Mouse (Mus musculus) CH12.LX (cell line): ENCODE data around the gene Ctsc. TPM values are rescaled to one million over a fixed set of nuclear protein-coding genes. Genes with fewer than 3 reads are reported as not detected.
A peak's percentile ranks its signal among the peaks of the same experiment; 100 is the strongest.

Experiments
- DNase-seq: peaks from one replicate; pipeline ENCODE4 v3.0.0-alpha.2; 2013; ENCODE audit errors: extremely low read depth
- H3K27ac ChIP-seq: 2 replicates; pipeline ENCODE4 v1.5.1; 2012; ENCODE audit warnings: low read depth, mild to moderate bottlenecking, control low read depth, moderate library complexity; ENCODE audit not compliant: insufficient read depth
- H3K27me3 ChIP-seq: replicated peaks from 2 replicates; pipeline ENCODE3; 2012; ENCODE audit warnings: inconsistent platforms
- H3K36me3 ChIP-seq, 2 experiments: replicated peaks in 1 of 2; 2 replicates each; pipeline versions ENCODE3 to v1.6.1; 2012; ENCODE audit warnings: inconsistent platforms in 1 of 2, low read length in 1 of 2, mild to moderate bottlenecking in 1 of 2, mixed read lengths in 1 of 2, moderate library complexity in 1 of 2; ENCODE audit not compliant: control insufficient read depth in 1 of 2, insufficient read depth in 1 of 2
- H3K4me1 ChIP-seq, 2 experiments: 2 replicates each; pipeline ENCODE4 v1.6.1; 2012; ENCODE audit warnings: inconsistent platforms in 1 of 2, moderate library complexity in 1 of 2; ENCODE audit not compliant: insufficient read depth in 2 of 2, control insufficient read depth in 1 of 2
- H3K4me2 ChIP-seq: 2 replicates; pipeline ENCODE4 v1.6.1; 2012; ENCODE audit warnings: low read depth, mild to moderate bottlenecking, control low read depth; ENCODE audit not compliant: poor library complexity, insufficient read depth, severe bottlenecking
- H3K4me3 ChIP-seq, 3 experiments: fragments of 150-350 bp in 1 of 3; sonication (generic) in 1 of 3; replicated peaks in 1 of 3; 2 replicates each; pipeline versions ENCODE3 to v1.5.1; 2011 to 2012; ENCODE audit warnings: low read depth in 2 of 3, low read length in 2 of 3, mild to moderate bottlenecking in 2 of 3, moderate library complexity in 2 of 3, control low read depth in 1 of 3, improper control_type of control experiment in 1 of 3, inconsistent platforms in 1 of 3, mixed read lengths in 1 of 3; ENCODE audit not compliant: poor library complexity in 1 of 3
- H3K79me2 ChIP-seq: replicated peaks from 2 replicates; pipeline ENCODE4 v1.6.1; 2012; ENCODE audit warnings: mild to moderate bottlenecking, moderate library complexity; ENCODE audit not compliant: control insufficient read depth, poor library complexity, insufficient read depth, severe bottlenecking; ENCODE audit errors: extremely low read depth
- H3K9ac ChIP-seq: 2 replicates; pipeline ENCODE4 v1.6.1; 2012; ENCODE audit warnings: low read depth, mild to moderate bottlenecking, control low read depth, moderate library complexity; ENCODE audit not compliant: insufficient read depth
- H3K9me3 ChIP-seq: replicated peaks from 2 replicates; pipeline ENCODE3; 2012; ENCODE audit warnings: low read length, inconsistent platforms, mixed read lengths
- BHLHE40 ChIP-seq: IDR thresholded peaks from 2 replicates; pipeline ENCODE4 v1.6.1; 2011; ENCODE audit warnings: mild to moderate bottlenecking, low read depth, low read length, improper control_type of control experiment
- CHD2 ChIP-seq: IDR thresholded peaks from 2 replicates; pipeline ENCODE4 v1.6.1; 2011; ENCODE audit warnings: low read length, improper control_type of control experiment
- CTCF ChIP-seq, 2 experiments: IDR thresholded peaks in 1 of 2; conservative IDR thresholded peaks in 1 of 2; 2 replicates each; pipeline ENCODE4 v1.5.1; 2011 to 2012; ENCODE audit warnings: low read depth in 2 of 2, low read length in 2 of 2, improper control_type of control experiment in 1 of 2, inconsistent platforms in 1 of 2, mild to moderate bottlenecking in 1 of 2, moderate library complexity in 1 of 2
- ELF1 ChIP-seq: IDR thresholded peaks from 2 replicates; pipeline ENCODE4 v1.6.1; 2014; ENCODE audit warnings: low read depth, mild to moderate bottlenecking, inconsistent platforms, low read length, improper control_type of control experiment
- EP300 ChIP-seq: IDR thresholded peaks from 2 replicates; pipeline ENCODE4 v1.6.1; 2011; ENCODE audit warnings: low read length, improper control_type of control experiment
- ETS1 ChIP-seq: conservative IDR thresholded peaks from 2 replicates; pipeline ENCODE4 v1.6.1; 2012; ENCODE audit warnings: low read depth, mild to moderate bottlenecking, inconsistent platforms, low read length, improper control_type of control experiment, moderate library complexity
- GABPA ChIP-seq: IDR thresholded peaks from 2 replicates; pipeline ENCODE4 v1.6.1; 2012; ENCODE audit warnings: low read depth, low read length, improper control_type of control experiment, inconsistent platforms; ENCODE audit not compliant: insufficient replicate concordance
- HCFC1 ChIP-seq: IDR thresholded peaks from 2 replicates; pipeline ENCODE4 v1.6.1; 2012; ENCODE audit warnings: low read depth, mild to moderate bottlenecking, inconsistent platforms, low read length, improper control_type of control experiment
- IRF4 ChIP-seq: IDR thresholded peaks from 2 replicates; pipeline ENCODE4 v1.6.1; 2014; ENCODE audit warnings: low read depth, mild to moderate bottlenecking, inconsistent platforms, low read length, improper control_type of control experiment
- JUN ChIP-seq: IDR thresholded peaks from 2 replicates; pipeline ENCODE4 v1.6.1; 2011; ENCODE audit warnings: low read depth, mild to moderate bottlenecking, low read length, improper control_type of control experiment, moderate library complexity; ENCODE audit not compliant: insufficient read depth
- KAT2A ChIP-seq: IDR thresholded peaks from 2 replicates; pipeline ENCODE4 v1.6.1; 2012; ENCODE audit warnings: low read length, improper control_type of control experiment, inconsistent platforms; ENCODE audit not compliant: insufficient replicate concordance
- MAFK ChIP-seq: IDR thresholded peaks from 2 replicates; pipeline ENCODE4 v1.6.1; 2011; ENCODE audit warnings: low read length, improper control_type of control experiment; ENCODE audit not compliant: insufficient replicate concordance
- MAX ChIP-seq: IDR thresholded peaks from 2 replicates; pipeline ENCODE4 v1.6.1; 2011; ENCODE audit warnings: low read length, improper control_type of control experiment
- MXI1 ChIP-seq: IDR thresholded peaks from 2 replicates; pipeline ENCODE4 v1.6.1; 2011; ENCODE audit warnings: mild to moderate bottlenecking, low read depth, low read length, improper control_type of control experiment
- PAX5 ChIP-seq: IDR thresholded peaks from 2 replicates; pipeline ENCODE4 v1.6.1; 2012; ENCODE audit warnings: low read length, inconsistent platforms, mixed read lengths
- POLR2A ChIP-seq: IDR thresholded peaks from 2 replicates; pipeline ENCODE4 v1.6.1; 2011; ENCODE audit warnings: low read depth, mild to moderate bottlenecking, improper control_type of control experiment, low read length
- RAD21 ChIP-seq: IDR thresholded peaks from 2 replicates; pipeline ENCODE4 v1.6.1; 2011; ENCODE audit warnings: low read depth, mild to moderate bottlenecking, low read length, improper control_type of control experiment, moderate library complexity
- RCOR1 ChIP-seq: conservative IDR thresholded peaks from 2 replicates; pipeline ENCODE4 v1.6.1; 2012; ENCODE audit warnings: low read depth, mild to moderate bottlenecking, inconsistent platforms, low read length, improper control_type of control experiment
- SIN3A ChIP-seq: IDR thresholded peaks from 2 replicates; pipeline ENCODE4 v1.6.1; 2012; ENCODE audit warnings: low read length, improper control_type of control experiment, inconsistent platforms
- SMC3 ChIP-seq: IDR thresholded peaks from 2 replicates; pipeline ENCODE4 v1.6.1; 2011; ENCODE audit warnings: low read depth, low read length, improper control_type of control experiment
- TBP ChIP-seq: conservative IDR thresholded peaks from 2 replicates; pipeline ENCODE4 v1.6.1; 2011; ENCODE audit warnings: low read depth, low read length, improper control_type of control experiment
- TCF12 ChIP-seq: IDR thresholded peaks from 2 replicates; pipeline ENCODE4 v1.6.1; 2014; ENCODE audit warnings: low read depth, mild to moderate bottlenecking, inconsistent platforms, low read length, improper control_type of control experiment
- UBTF ChIP-seq: IDR thresholded peaks from 2 replicates; pipeline ENCODE4 v1.6.1; 2012; ENCODE audit warnings: low read depth, mild to moderate bottlenecking, inconsistent platforms, low read length, improper control_type of control experiment, moderate library complexity
- USF1 ChIP-seq: IDR thresholded peaks from 2 replicates; pipeline ENCODE4 v1.6.1; 2014; ENCODE audit warnings: low read depth, mild to moderate bottlenecking, inconsistent platforms, low read length, improper control_type of control experiment
- USF2 ChIP-seq: conservative IDR thresholded peaks from 2 replicates; pipeline ENCODE4 v1.6.1; 2011; ENCODE audit warnings: low read depth, low read length, improper control_type of control experiment
- ZC3H11A ChIP-seq: IDR thresholded peaks from 2 replicates; pipeline ENCODE4 v1.6.1; 2012; ENCODE audit warnings: low read depth, mild to moderate bottlenecking, inconsistent platforms, low read length, improper control_type of control experiment
- ZKSCAN1 ChIP-seq: IDR thresholded peaks from 2 replicates; pipeline ENCODE4 v1.6.1; 2012; ENCODE audit warnings: low read depth, inconsistent platforms, low read length, improper control_type of control experiment, borderline replicate concordance
- dilution Hi-C: fragments of 300-500 bp; cut with MboI; formaldehyde crosslinking; loops from 2 replicates; pipeline ENCODE4 v1.14.3; 2020; ENCODE audit warnings: low sequenced_read_pairs; ENCODE audit not compliant: extremely low pct_unique_long_range_greater_than_20kb, extremely low pct_ligation_motif_present
- in situ Hi-C: fragments of 300-500 bp; cut with MboI; formaldehyde crosslinking; loops from 3 replicates; pipeline ENCODE4 v1.14.3; 2019; ENCODE audit warnings: low sequenced_read_pairs, low pct_ligation_motif_present, low pct_unique_long_range_greater_than_20kb, mixed read lengths
- polyA plus RNA-seq: library from polyadenylated mRNA; unstranded; fragments of >175 nt; gene quantifications from 2 replicates; pipeline ENCODE4 v1.2.1, GENCODE M21; 2012; ENCODE audit warnings: low read depth; ENCODE audit not compliant: insufficient read length
- total RNA-seq, 2 experiments: library from RNA; depleted of rRNA; stranded (reverse); fragments of 300-350 nt in 1 of 2; fragments of >200 nt in 1 of 2; gene quantifications; 2 replicates each; pipeline ENCODE4 v1.2.3; 2012 to 2014

Ctsc gene
- total and polyA plus RNA-seq, 3 experiments = 84.8 to 261 (median 207) TPM

- no peaks in the 10 kb centered on the region for H3K4me1 ChIP-seq
- no peaks in the 10 kb centered on the region for H3K27me3 ChIP-seq
- H3K9ac ChIP-seq = no peak overlapping the region
- TF ChIP-seq UBTF = no peak
- no peak for TF ChIP-seq EP300
- TF ChIP-seq HCFC1 = no peak
- no peak for TF ChIP-seq BHLHE40
- TF ChIP-seq TBP = no peak
- no peak for TF ChIP-seq KAT2A
- no peak for TF ChIP-seq MXI1
- TF ChIP-seq SIN3A = no peak
- peak; percentile 79 for TF ChIP-seq SMC3
- TF ChIP-seq CTCF (conservative IDR thresholded peaks at IDR 0.05 in 1 of 2, IDR thresholded peaks at IDR 0.05 in 1 of 2; ENCODE audit: low read depth in 2 of 2, low read length in 2 of 2) = peak; percentile 56 to 72; a peak in 3 of 4 replicates
- TF ChIP-seq RCOR1 = no peak
- no peak for TF ChIP-seq USF2
- TF ChIP-seq ZKSCAN1 = no peak
- no peak for TF ChIP-seq USF1
- TF ChIP-seq ETS1 = no peak
- TF ChIP-seq RAD21 = peak; percentile 54
- no peak for TF ChIP-seq MAFK
- no peak for TF ChIP-seq JUN
- TF ChIP-seq MAX = no peak
- no peak for TF ChIP-seq TCF12
- TF ChIP-seq ELF1 = no peak
- TF ChIP-seq PAX5 = no peak
- TF ChIP-seq GABPA = no peak
- TF ChIP-seq POLR2A = no peak
- TF ChIP-seq CHD2 = no peak
- no peak for TF ChIP-seq IRF4
- TF ChIP-seq ZC3H11A = peak; percentile 34; the same call in 1 of the 2 replicates
- H3K4me2 ChIP-seq = no peak overlapping the region
- no peaks in the 10 kb centered on the region for H3K9me3 ChIP-seq
- H3K79me2 ChIP-seq = no peaks in the 10 kb centered on the region
- no peak overlapping the region for H3K4me3 ChIP-seq
- in situ Hi-C loops = no loop called here
- no peaks in the 10 kb centered on the region for H3K36me3 ChIP-seq
- no peak overlapping the region for H3K27ac ChIP-seq
- dilution Hi-C loops = no loop called here
- peak; percentile 39 for DNase-seq
Observed at GRCm38 (mm10) chr7:88356871-88357776, 79.2 kb downstream of the Ctsc start.
